Mouse (Mus musculus) cortical plate, adult 2 months (tissue): ENCODE results near the gene Map3k5.

Experiments
- CTCF ChIP-seq: fragments of 200-500 bp; IDR thresholded peaks from 2 replicates; pipeline ENCODE4 v1.5.1; 2011; ENCODE audit warnings: mild to moderate bottlenecking, control low read depth, low read length; ENCODE audit not compliant: insufficient read depth; ENCODE audit errors: extremely low read depth
- POLR2A ChIP-seq: fragments of 200-500 bp; IDR thresholded peaks from 2 replicates; pipeline ENCODE4 v1.6.1; 2011; ENCODE audit warnings: mild to moderate bottlenecking, low read length, control low read depth; ENCODE audit not compliant: insufficient read depth; ENCODE audit errors: extremely low read depth

DNA sequence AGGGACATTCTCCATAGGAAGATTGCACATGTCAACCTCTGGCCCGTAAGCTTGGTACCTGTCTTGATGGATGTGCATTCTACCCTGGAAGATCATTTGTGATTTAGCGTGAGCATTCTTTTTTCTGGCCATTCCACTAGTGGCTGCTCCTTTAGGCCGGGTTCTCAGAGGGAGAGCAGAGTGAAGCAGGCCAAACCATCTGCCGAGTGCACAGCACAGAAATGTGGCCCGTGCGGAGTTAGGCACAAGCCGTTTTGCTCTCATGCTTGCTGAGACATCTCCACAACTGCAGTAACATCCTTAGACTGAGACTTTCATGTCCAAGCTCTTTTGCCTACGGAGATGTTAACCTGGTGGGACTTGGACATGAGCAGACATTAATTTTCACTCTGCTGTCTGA is 107.8 kb downstream of the Map3k5 start:
- TF ChIP-seq CTCF = no peak
- no peak for TF ChIP-seq POLR2A
